Mouse (Mus musculus): Measurements from ENCODE around the gene Sprr3.

GRCm38 (mm10) chr3:92503528-92503927 lies 45.0 kb upstream of the Sprr3 start:
- TF ChIP-seq POLR2A (IDR thresholded peaks at IDR 0.05; ENCODE audit: borderline replicate concordance, insufficient read depth, low read length) (no peak), CTCF (IDR thresholded peaks at IDR 0.05; ENCODE audit: borderline replicate concordance, insufficient read depth, low read depth, low read length) (no peak)

Measured in cerebellum, adult 2 months (tissue).